Mouse (Mus musculus): ENCODE measurements at regions not wholly inside any gene's neighbourhood (a gene's known extent, or its start where the extent isn't known, plus 50 kb on each side); places are given as distances from the start of the nearest gene placed in this dataset.

DNA sequence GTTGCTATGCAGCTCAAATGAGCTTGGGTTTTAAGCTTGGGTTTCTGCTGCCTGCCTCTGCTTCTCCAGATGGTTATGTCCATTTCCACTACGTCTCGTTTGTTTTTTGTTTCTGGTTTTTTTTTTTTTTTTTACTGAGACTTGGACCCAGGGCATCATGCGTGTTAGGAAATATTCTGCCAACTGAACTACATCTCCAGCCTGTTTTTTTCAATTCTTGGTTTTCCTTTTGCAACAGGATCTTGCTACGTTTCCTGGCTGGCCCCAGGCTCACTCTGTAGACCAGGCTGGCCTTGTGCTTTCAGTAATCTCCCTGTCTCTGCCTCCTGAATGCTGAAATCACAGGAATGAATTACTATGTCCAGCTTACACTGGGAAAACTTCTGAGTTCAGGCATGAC is 96.2 kb upstream of the Zfp217 start:
- TF ChIP-seq POLR2A (IDR thresholded peaks at IDR 0.05; ENCODE audit: control insufficient read depth, extremely low read depth, insufficient read depth, low read length, poor library complexity) (no peak), CTCF (IDR thresholded peaks at IDR 0.05; ENCODE audit: borderline replicate concordance, control insufficient read depth, extremely low read depth, insufficient read depth, low read length, poor library complexity) (no peak)
